Mouse (Mus musculus) c-Kit-positive CD71-negative TER-119-negative erythroid progenitor cells, embryonic 14.5 days (primary cell): ENCODE measurements at regions not wholly inside any gene's neighbourhood (a gene's known extent, or its start where the extent isn't known, plus 50 kb on each side); places are given as distances from the start of the nearest gene placed in this dataset.
A peak's percentile ranks its signal among the peaks of the same experiment; 100 is the strongest.

Experiments
- DNase-seq: peaks from one replicate; pipeline ENCODE4 v3.0.0-alpha.2; 2013; ENCODE audit warnings: low read depth

DNA sequence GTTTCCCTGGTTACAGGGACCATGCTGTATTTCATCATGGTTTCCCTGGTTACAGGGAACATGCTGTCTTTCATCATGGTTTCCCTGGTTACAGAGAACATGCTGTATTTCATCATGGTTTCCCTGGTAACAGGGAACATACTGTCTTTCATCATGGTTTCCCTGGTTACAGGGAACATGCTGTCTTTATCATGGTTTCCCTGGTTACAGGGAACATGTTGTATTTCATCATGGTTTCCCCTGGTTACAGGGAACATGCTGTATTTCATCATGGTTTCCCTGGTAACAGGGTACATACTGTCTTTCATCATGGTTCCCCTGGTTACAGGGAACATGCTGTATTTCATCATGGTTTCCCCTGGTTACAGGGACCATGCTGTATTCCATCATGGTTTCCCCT, 1579.5 kb downstream of the 4930444P10Rik start:
- no peak for DNase-seq

DNA sequence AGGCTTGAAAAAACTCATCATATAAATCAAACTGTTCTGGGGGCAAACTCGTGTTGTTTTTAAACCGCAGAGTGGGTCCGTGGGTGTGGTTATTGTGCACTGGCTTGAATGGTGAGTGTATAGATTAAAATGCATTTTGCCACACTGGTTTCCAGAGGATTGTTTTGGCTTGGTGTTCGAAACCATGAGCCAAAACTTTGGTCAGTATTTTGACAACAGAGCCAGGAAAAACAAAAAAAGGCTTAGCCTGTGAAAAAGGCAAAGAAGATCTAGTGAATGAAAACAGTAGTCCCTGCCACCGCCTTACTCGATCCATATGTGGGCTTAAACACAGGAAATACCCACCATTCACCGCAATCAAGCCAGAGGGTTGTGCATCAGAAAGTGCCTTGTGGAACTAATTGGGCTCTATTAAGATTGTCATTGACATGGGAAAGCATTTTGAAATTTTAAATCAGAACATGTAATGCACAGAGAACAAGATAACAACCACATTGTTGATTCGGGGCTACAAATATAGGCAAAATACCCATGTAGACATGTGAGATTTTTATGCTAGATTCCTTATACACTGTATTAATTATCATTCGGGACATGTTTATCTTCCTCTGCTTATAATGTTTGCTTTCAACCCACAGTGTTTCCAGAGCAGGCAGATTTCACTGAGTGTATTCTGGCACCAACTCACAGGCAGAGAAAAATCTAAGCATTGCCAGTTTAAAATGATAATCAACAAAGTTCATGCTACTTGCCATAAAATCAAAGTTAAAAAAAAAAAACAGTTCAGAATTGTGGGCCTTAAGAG, 1580.4 kb downstream of the 4930444P10Rik start:
- no peak for DNase-seq

DNA sequence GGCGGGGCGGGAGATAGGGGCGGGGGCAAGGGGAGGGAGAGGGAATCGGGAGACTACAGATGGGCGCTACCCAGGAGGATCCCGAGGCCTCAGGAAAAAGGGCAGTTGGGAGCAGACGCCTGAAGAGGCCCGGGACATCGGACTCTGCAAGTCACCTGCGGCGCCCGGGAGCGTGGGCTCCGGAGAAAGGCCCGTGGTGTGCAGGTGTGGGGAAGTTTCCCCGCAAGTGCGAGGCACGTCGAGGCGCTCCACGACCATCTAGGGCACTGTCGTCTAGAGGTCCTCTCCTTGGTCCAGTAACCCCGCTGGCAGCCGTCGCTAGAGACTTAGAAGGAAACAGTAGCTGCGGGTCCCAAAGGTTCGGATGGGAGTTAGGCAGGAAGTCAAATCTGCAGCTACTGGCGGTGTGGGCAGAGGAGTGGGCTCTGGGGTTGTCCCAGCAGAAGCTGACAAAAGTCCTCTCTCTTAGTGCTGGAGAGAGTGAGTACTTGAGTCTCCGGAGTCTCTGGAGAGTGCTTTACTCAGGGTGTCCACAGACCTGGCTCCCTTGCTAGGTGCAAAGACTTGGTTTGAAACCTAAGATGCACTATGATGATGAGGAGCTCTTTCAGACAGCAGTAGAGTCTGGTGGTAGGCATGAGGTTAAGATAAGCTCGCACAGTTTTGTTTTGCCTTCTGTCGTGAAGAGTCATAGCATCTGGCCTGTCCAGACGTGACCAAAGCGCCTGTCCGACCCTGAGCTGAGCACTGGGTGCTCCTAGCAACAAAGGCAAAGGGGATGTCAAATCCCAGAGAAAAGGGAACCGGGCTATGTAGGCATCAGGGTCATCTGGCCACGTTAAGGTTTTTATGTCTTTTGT, 1586.1 kb downstream of the 4930444P10Rik start:
- DNase-seq = no peak

DNA sequence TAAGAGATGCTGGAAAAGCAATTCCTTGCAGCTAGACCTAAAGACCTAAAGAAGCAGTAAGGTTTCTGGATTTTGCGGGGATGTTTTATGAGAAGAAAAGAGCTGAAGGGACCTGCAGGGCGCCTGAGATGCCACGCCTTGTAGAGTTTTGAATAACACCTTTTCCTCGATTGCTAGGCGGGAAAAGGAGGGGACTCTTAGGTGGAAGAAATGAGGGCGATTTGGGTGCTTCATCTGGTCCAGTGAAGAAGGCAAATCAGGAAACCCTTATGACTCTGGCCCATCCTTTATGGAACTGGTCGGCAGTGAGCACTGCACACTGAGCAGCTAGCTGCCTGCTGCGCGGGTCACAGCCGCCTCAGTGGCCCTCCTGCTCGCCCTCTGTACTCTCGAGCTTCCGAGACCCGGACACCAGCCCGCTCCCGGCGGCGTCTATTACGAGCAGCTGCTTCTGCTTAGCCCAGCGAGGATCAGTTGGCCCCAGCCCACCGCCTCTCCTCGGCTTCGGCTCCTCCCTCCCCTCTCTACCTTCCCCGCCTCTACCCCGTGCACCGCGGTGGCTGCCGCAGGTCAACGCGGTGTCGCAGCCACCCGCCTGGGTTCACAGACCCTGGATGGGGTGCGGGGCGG, 1586.8 kb downstream of the 4930444P10Rik start:
- DNase-seq = no peak

DNA sequence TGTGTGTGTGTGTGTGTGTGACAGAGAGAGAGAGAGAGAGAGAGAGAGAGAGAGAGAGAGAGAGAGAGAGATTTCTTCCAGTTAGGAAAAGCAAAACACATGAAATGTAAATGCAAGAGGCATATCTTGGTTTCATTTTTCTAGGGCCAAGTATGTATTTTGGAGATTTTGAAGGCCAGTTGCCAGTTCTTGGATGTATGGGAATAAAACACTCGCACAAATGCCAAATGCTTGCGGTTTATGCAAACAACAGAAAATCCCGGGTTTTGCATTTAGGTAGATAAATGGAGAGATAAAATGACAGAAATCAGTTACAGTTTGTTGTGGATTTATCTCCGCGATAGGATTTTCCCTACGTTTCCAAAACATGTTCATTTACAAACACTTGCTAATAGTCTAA, 1587.4 kb downstream of the 4930444P10Rik start:
- no peak for DNase-seq

DNA sequence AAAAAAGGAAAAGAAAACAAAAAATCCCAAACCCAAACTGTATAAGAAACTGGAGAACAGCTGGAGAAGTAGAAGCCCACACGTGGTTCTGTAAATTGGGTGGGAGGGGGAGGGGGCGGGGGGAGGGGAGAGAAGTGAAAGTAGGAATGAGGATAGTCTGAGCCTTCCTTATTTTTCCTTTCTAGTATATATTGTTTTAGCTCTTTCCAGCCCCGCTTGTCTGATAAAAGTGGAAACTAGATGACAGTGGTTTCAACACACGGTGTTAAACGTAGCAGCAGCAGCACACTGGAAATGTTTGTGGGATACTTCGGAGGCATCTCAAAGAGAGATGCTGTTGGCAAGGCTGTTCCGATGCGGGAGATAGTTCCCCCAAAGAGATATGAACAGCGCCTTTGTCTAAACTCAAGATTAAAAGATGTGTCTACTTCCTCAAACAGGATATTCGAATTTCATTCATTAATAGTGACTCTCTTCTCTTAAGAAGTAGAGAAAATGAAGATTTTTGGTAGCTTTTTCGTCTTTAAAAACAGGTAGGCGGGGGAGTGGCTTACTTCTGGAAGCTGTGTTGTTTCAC, 1588.3 kb downstream of the 4930444P10Rik start:
- no peak for DNase-seq

DNA sequence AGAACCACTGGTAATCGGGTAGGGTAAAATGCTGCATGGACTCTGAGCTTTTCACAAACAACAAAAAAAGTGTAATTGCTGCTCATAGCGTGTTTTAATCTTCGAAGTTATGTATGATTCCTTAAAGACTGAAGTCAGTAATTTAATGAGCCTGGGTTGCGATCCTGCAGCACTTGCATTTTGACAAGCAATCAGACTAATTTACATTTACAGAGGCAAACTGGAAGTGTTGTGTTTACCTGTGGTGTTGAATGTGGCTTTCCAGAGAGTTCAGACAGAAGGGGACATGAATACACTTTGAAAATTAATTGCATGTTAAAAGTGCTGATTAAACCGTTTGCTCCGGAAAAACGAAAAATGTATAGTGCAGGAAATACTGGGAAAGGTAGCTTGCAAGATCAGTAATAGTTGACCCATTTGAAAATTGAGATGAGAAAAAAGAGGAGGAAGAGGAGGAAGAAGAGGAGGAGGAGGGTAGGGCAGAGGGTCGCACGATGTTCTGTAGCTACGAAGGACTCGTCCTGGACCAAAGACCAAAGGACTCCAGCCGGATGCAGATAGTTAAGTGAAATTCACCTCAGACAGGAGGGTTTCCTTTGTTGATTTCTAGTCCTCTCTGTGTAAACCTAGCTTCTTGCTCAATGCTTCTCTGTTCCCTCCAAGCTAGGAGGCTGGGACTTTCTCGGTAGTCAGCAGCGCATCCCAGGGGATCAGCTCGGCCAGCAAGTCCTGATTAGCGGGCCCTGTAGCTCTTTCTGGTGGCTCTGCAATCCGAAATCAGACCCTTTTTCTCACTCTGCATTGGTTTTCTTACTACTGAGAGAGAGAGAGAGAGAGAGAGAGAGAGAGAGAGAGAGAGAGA, 1589.0 kb downstream of the 4930444P10Rik start:
- DNase-seq = no peak

DNA sequence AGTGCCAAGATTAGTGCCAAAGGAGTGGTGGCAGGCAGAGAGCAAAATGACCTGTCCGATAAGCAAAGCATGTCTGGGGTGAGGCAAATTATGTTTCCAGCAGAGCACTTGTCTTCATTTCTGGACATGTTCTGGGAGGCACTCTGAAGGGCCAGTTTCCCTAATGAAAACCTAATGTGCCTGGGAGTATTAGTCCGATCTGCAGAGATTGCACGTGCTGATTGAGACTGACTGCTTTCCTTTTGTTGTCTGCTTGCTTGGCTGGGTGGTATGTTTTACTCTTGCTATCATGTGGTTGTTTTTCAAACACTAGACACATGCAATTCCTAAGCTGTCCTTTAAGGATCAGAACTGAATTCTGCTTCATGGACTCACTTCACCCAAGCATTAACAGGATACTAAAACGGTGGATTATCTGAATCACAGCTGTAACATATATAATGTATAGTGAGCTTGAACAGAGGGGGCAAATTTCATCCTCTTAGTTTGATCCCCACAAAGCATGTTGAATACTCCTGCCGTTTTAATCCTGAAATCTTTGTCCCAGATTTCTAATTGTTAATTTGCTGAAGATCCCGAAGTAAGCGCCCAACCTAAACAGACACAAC, 1589.8 kb downstream of the 4930444P10Rik start:
- no peak for DNase-seq

DNA sequence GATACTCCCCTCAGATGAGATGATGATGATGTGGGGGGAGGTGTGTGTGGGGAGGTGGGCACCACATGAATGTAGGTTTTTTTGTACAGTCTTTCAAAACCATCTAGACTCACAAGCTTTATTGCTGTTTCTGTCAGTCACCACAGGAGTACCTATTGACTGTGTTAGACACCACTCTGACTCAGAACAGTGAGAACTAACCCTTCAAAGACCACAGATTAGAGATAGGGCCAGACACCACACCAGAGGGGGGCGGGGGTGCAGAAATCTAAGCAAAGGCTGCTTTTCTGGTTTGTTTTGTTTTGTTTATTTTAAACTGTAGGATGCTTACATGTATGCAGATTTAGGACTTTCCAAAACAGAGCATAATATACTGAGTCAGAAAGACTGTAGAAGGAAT, 1594.0 kb downstream of the 4930444P10Rik start:
- DNase-seq = no peak

DNA sequence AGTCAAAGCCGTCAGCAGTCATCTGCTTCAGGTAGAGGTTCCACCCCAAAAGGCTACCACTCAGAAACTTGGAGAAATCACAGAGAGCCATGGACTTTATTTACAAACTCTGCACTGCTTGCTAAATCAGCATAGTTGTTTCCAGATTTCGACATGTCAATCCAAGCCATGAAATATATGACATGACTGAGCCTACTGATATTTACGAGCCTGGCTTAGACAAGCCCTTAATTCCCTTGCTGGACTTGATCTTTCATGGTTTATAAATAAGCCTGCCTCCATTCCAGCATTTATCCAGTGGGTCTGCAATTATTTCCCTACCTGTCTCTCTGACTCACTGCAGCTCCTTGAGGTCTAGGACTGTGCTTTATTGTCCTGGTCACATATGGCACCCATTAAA, 1603.1 kb downstream of the 4930444P10Rik start:
- DNase-seq = no peak

DNA sequence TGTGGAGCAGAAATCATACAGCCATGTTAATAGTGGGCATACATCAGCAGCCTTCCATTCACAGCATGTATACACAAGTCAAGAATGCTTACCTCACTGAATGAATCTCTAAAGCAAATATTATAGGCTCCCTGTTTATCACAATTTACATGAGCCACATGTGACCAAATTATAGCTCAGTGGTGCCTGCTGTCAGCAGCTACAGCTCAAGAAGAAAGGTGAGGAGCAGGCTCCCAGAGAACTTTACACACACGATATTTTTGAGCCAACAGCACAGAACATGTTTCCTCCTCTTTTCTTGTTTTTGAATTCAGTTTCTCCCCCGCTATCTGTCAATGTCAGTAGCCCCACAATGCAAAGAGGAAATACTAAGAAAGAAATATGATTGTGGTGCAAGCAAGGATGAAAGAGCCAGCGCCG, 1605.4 kb downstream of the 4930444P10Rik start:
- DNase-seq = no peak

DNA sequence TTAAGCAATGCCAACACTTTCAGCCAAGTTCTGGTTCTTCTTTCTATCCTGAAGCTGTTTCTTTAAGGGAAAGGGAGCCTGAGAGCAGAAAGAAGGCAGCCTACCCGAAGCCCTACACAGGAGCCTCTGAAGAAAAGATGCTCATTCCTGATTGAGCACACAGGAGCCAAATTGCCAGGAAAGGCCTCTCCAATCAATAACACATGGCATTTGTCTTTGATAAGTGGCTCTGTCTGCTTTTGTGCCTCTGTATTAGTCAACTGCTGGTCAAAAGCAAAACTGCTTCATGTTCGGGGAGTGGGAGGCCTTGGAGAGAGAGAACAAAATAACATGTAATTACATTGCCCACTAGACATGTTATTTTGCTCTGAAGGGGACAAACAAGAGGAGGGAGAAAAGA, 1607.4 kb downstream of the 4930444P10Rik start:
- DNase-seq = no peak

DNA sequence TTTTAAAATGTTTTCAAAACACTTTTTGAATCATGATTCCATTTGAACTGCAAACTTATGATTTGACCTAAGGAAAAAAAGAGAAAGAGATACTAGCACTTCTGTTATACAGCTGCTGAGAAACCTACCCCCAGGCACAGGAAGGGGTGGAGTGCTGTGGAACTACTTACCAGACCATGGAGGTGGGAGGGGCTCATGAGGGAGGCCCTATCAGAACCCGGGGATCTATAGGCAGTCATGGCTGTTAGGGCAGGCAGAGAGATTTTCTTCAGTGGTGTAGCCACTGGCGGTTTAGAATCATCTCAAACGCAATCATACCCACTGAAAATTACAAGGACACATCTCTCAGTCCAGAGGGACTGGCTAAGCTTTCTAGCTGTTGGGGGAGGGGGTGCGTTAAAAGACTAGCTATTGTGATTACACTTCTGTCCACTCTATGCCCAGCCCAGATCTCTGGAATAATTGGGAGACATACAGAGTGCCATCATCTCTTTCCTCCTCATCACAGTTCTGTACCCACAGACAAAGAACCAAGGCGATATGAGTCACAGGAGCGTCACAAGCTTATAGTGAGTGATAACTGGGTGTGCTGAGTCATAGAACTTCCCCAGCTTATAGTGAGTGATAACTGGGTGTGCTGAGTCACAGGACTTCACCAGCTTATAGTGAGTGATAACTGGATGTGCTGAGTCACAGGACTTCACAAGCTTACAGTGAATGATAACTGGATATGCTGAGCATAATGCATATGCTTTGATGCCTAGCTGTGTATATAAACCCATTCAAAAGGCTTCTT, 1608.8 kb downstream of the 4930444P10Rik start:
- DNase-seq = peak; percentile 55

DNA sequence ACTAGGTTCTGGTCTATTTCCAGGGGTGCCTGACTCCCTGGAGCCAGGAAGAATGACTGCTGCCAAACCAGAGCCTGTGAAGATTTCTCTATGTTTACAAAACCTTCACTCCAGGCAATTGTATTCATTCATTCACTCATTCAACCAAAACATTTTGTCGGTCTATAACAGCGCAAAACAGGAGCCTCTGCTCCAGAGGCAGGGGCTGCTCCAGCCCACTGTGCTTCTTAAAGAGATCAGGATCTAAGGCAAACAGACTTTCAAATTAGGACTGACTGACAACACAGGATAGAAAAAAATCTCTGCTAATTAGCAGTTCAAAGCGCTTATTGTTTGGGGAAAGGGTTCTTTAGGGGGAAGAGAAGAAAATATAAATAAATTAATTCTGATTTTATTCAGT, 1620.8 kb downstream of the 4930444P10Rik start:
- DNase-seq = no peak

DNA sequence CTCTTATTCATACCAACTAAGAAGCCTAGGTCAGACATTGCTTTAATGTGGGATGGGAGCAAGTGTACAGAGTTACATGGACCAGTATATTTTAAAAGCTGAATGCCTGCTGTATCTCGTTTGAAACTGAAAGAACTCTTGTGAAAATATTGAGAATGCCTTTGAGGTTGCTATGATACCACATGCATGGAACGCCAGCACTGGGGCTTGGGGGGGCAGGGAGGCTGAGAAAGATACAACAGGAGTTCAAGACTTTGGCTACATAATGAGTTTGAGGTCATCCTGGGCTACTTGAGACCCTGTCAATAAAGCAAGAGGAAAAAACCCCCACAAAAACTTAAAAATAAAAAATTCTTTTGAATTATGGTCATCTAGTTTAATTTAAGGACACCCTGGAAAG, 1621.6 kb downstream of the 4930444P10Rik start:
- no peak for DNase-seq

DNA sequence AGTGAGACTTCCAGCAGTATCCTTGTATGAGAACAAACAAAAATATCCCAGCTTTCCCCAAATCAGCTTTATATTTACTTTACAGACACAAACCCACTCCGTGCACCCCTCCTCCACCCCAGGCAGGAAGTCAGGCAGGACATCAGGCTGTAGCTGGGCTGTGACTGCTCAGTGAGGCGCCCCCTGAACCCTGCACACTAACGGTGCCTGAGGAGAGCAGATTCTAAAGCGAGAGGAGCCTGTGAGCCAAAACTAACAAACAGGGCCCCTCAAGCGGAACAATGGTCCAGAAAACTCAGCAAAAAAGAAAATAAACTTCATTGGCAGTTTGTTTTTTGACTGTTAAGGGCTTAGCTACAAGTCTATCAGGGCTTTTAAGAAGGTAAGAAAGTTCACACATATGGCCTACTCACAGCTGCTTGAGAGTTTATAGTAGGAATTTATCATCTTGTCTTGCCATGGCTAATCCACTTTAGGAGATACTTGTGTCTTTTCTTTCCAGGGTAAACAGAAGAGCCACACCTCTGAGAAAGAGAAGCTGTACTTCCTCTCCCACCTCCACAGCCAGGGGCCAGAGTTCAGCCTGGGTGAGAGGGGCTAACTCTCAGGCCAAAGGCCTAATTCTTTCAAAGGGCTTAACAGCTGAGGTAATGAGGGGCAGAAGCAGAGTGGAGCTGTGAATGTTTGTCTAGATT, 1628.2 kb downstream of the 4930444P10Rik start:
- no peak for DNase-seq

DNA sequence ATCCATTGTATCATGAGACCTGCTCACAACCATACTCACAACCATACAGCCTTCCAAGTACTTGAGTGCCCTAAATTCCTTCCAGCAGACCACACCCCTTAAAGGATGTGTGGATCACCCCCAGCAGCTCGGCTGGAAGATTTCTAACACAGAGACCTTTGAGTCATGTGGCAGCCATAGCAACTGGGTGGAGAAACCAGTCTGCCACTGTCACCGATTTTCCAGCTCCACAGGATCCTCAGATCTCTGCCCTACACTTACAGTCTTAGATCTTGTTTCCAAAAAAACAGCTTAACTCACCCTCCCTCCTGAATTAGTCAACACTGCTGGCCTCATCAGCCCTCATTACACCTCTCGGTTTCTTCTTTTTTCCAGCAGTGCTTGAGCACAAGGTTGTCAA, 1630.6 kb downstream of the 4930444P10Rik start:
- DNase-seq = no peak

DNA sequence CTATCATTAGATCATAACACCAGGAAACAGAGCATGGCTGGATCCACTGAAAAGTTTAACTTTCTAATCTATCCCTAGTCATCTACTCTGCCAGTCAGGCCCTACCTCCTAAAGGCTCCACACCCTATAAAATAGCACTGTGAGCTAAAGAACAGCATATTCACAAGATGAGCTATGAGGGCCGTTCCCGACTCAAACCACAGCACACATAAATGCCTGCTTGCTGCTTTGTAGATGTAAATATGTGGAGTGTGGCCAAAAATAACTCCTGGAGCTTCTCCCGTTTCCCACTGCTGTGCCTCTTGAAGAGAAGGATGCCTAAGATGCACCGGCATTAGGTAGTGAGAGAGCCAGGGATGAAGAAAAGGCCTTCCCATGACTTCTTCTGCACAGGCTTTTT, 1632.3 kb downstream of the 4930444P10Rik start:
- no peak for DNase-seq

DNA sequence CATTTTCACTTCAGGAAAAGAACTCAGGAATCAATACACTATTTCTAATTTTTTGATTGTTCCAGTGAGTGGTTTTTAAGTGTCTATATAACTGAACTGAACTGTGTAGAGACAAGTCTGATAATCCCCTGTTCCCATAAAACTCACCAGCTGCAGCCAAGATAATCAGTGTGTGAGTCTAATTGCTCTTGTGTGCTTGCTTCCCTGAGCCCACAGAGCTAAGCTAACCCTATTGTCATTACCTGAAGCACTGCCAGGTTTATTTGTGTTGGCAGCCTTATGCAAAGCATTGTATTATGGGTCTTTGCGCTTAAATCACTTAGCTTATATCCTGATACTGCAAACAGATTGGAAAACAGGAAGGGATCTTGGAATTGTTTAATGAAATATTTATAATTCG, 1663.8 kb downstream of the 4930444P10Rik start:
- no peak for DNase-seq

DNA sequence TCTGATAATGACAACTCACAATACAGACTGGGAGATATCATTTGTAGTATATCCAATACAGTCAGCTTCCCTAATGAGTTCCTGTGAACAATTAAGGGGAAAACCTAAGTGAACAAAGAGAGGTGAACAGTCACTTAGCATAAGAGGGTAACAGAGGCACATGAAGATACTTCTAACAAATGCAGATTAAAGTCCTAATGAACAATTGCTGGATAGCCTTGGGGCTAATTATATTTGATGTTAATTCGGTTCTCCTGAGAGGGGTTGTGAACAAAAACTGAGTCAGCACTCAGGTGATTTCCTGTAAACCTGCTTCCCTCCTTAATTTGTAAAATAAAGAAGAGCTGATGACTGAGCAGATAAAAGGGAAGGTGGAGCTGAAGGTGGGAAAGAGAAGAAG, 1672.1 kb downstream of the 4930444P10Rik start:
- DNase-seq = no peak
